Mouse (Mus musculus): Measurements from ENCODE around the gene Pdzd9. TPM values are rescaled to one million over a fixed set of nuclear protein-coding genes. Genes with fewer than 3 reads are reported as not detected.

Gene Pdzd9
- polyA plus RNA-seq, 1 experiment = 0.11 TPM

GRCm38 (mm10) chr7:120677001-120677643, 7.0 kb upstream of the Pdzd9 start, which contains the start of gene Mosmo:
Mosmo (plus strand) TSS chr7:120677618.
- peaks cover 54% of the 10 kb centered on the region for H3K79me2 ChIP-seq (ENCODE audit: control insufficient read depth, insufficient read depth)
- no peaks in the 10 kb centered on the region for H3K36me3 ChIP-seq (ENCODE audit: control insufficient read depth, insufficient read depth)
- peaks cover 42% of the 10 kb centered on the region for H3K79me3 ChIP-seq (ENCODE audit: low read depth)
- no peaks in the 10 kb centered on the region for H3K27me3 ChIP-seq (ENCODE audit: control insufficient read depth, insufficient read depth, insufficient read length)
- no peak for TF ChIP-seq FOSL1 (IDR thresholded peaks at IDR 0.05; ENCODE audit: insufficient read depth, low read length, poor library complexity, severe bottlenecking)
- no peak for TF ChIP-seq MYOD1 (IDR thresholded peaks at IDR 0.05; ENCODE audit: control insufficient read depth, insufficient read length, low read depth)
- no peak for TF ChIP-seq CTCF (IDR thresholded peaks at IDR 0.05; ENCODE audit: control insufficient read depth, insufficient read depth, insufficient read length)
- no peak for TF ChIP-seq CEBPB (IDR thresholded peaks at IDR 0.05; ENCODE audit: low read depth)
- TF ChIP-seq MYOG (IDR thresholded peaks at IDR 0.05; ENCODE audit: control insufficient read depth, extremely low read depth, insufficient read length) = no peak
- no peak for TF ChIP-seq MAX (IDR thresholded peaks at IDR 0.05)
- peak within 1 kb of the TSS; percentile 90 for H3ac ChIP-seq (ENCODE audit: control insufficient read depth, insufficient read length, low read depth)
- peak within 1 kb of the TSS; percentile 49 for H3K4me3 ChIP-seq (ENCODE audit: insufficient read depth, poor library complexity, severe bottlenecking)

GRCm38 (mm10) chr7:120671271-120671670, 1.1 kb upstream of the Pdzd9 start:
- Histone ChIP-seq H3ac (ENCODE audit: control insufficient read depth, insufficient read length, low read depth) (no peak overlapping the region), H3K4me3 (ENCODE audit: insufficient read depth, poor library complexity, severe bottlenecking) (no peak overlapping the region), H3K27me3 (ENCODE audit: control insufficient read depth, insufficient read depth, insufficient read length) (no peaks in the 10 kb centered on the region), H3K79me2 (ENCODE audit: control insufficient read depth, insufficient read depth) (peaks cover under 1% of the 10 kb centered on the region), H3K36me3 (ENCODE audit: control insufficient read depth, insufficient read depth) (no peaks in the 10 kb centered on the region), H3K79me3 (ENCODE audit: low read depth) (no peaks in the 10 kb centered on the region)
- TF ChIP-seq USF1 (IDR thresholded peaks at IDR 0.05; ENCODE audit: low read depth) (no peak), FOSL1 (IDR thresholded peaks at IDR 0.05; ENCODE audit: insufficient read depth, low read length, poor library complexity, severe bottlenecking) (no peak)

GRCm38 (mm10) chr7:120662079-120662478, 8.1 kb downstream of the Pdzd9 start:
- no peaks in the 10 kb centered on the region for H3K79me2 ChIP-seq (ENCODE audit: control insufficient read depth, insufficient read depth)
- no peak overlapping the region for H3ac ChIP-seq (ENCODE audit: control insufficient read depth, insufficient read length, low read depth)
- no peak overlapping the region for H3K4me3 ChIP-seq (ENCODE audit: insufficient read depth, poor library complexity, severe bottlenecking)
- H3K79me3 ChIP-seq (ENCODE audit: low read depth) = no peaks in the 10 kb centered on the region
- no peaks in the 10 kb centered on the region for H3K27me3 ChIP-seq (ENCODE audit: control insufficient read depth, insufficient read depth, insufficient read length)
- H3K36me3 ChIP-seq (ENCODE audit: control insufficient read depth, insufficient read depth) = peaks cover 33% of the 10 kb centered on the region
- TF ChIP-seq CEBPB (IDR thresholded peaks at IDR 0.05; ENCODE audit: low read depth) = no peak
- TF ChIP-seq USF1 (IDR thresholded peaks at IDR 0.05; ENCODE audit: low read depth) = no peak
- no peak for TF ChIP-seq CTCF (IDR thresholded peaks at IDR 0.05; ENCODE audit: control insufficient read depth, insufficient read depth, insufficient read length)
- no peak for TF ChIP-seq MYOD1 (IDR thresholded peaks at IDR 0.05; ENCODE audit: control insufficient read depth, insufficient read length, low read depth)
- no peak for TF ChIP-seq MYOG (IDR thresholded peaks at IDR 0.05; ENCODE audit: control insufficient read depth, extremely low read depth, insufficient read length)
- no peak for TF ChIP-seq MAX (IDR thresholded peaks at IDR 0.05)
- TF ChIP-seq FOSL1 (IDR thresholded peaks at IDR 0.05; ENCODE audit: insufficient read depth, low read length, poor library complexity, severe bottlenecking) = no peak

GRCm38 (mm10) chr7:120647849-120648248, 22.3 kb downstream of the Pdzd9 start:
- H3K36me3 ChIP-seq (ENCODE audit: control insufficient read depth, insufficient read depth) = peaks cover 84% of the 10 kb centered on the region
- no peaks in the 10 kb centered on the region for H3K79me3 ChIP-seq (ENCODE audit: low read depth)
- no peaks in the 10 kb centered on the region for H3K27me3 ChIP-seq (ENCODE audit: control insufficient read depth, insufficient read depth, insufficient read length)
- TF ChIP-seq MYOD1 (IDR thresholded peaks at IDR 0.05; ENCODE audit: control insufficient read depth, insufficient read length, low read depth) (no peak), USF1 (IDR thresholded peaks at IDR 0.05; ENCODE audit: low read depth) (no peak), FOSL1 (IDR thresholded peaks at IDR 0.05; ENCODE audit: insufficient read depth, low read length, poor library complexity, severe bottlenecking) (no peak), MAX (IDR thresholded peaks at IDR 0.05) (no peak), CEBPB (IDR thresholded peaks at IDR 0.05; ENCODE audit: low read depth) (no peak), CTCF (IDR thresholded peaks at IDR 0.05; ENCODE audit: control insufficient read depth, insufficient read depth, insufficient read length) (no peak), MYOG (IDR thresholded peaks at IDR 0.05; ENCODE audit: control insufficient read depth, extremely low read depth, insufficient read length) (no peak)
- no peaks in the 10 kb centered on the region for H3K79me2 ChIP-seq (ENCODE audit: control insufficient read depth, insufficient read depth)
- no peak overlapping the region for H3K4me3 ChIP-seq (ENCODE audit: insufficient read depth, poor library complexity, severe bottlenecking)
- H3ac ChIP-seq (ENCODE audit: control insufficient read depth, insufficient read length, low read depth) = no peak overlapping the region

GRCm38 (mm10) chr7:120643217-120643616, 26.9 kb downstream of the Pdzd9 start:
- no peaks in the 10 kb centered on the region for H3K79me2 ChIP-seq (ENCODE audit: control insufficient read depth, insufficient read depth)
- no peak overlapping the region for H3ac ChIP-seq (ENCODE audit: control insufficient read depth, insufficient read length, low read depth)
- H3K79me3 ChIP-seq (ENCODE audit: low read depth) = no peaks in the 10 kb centered on the region
- H3K4me3 ChIP-seq (ENCODE audit: insufficient read depth, poor library complexity, severe bottlenecking) = no peak overlapping the region
- no peak for TF ChIP-seq CTCF (IDR thresholded peaks at IDR 0.05; ENCODE audit: control insufficient read depth, insufficient read depth, insufficient read length)
- no peak for TF ChIP-seq MYOG (IDR thresholded peaks at IDR 0.05; ENCODE audit: control insufficient read depth, extremely low read depth, insufficient read length)
- H3K36me3 ChIP-seq (ENCODE audit: control insufficient read depth, insufficient read depth) = peaks cover 70% of the 10 kb centered on the region
- no peaks in the 10 kb centered on the region for H3K27me3 ChIP-seq (ENCODE audit: control insufficient read depth, insufficient read depth, insufficient read length)

- TF ChIP-seq MYOD1 (IDR thresholded peaks at IDR 0.05; ENCODE audit: control insufficient read depth, insufficient read length, low read depth) (no peak), CTCF (IDR thresholded peaks at IDR 0.05; ENCODE audit: control insufficient read depth, insufficient read depth, insufficient read length) (no peak), USF1 (IDR thresholded peaks at IDR 0.05; ENCODE audit: low read depth) (no peak), MAX (IDR thresholded peaks at IDR 0.05) (no peak), MYOG (IDR thresholded peaks at IDR 0.05; ENCODE audit: control insufficient read depth, extremely low read depth, insufficient read length) (no peak), CEBPB (IDR thresholded peaks at IDR 0.05; ENCODE audit: low read depth) (no peak), FOSL1 (IDR thresholded peaks at IDR 0.05; ENCODE audit: insufficient read depth, low read length, poor library complexity, severe bottlenecking) (no peak)
- Histone ChIP-seq H3K79me2 (ENCODE audit: control insufficient read depth, insufficient read depth) (peaks cover 28% of the 10 kb centered on the region), H3K36me3 (ENCODE audit: control insufficient read depth, insufficient read depth) (peaks cover 28% of the 10 kb centered on the region), H3K27me3 (ENCODE audit: control insufficient read depth, insufficient read depth, insufficient read length) (no peaks in the 10 kb centered on the region), H3K79me3 (ENCODE audit: low read depth) (peaks cover 22% of the 10 kb centered on the region), H3K4me3 (ENCODE audit: insufficient read depth, poor library complexity, severe bottlenecking) (peak overlapping the region; percentile 72), H3ac (ENCODE audit: control insufficient read depth, insufficient read length, low read depth) (peak overlapping the region; percentile 94)
Observed at GRCm38 (mm10) chr7:120635821-120636220, 34.3 kb downstream of the Pdzd9 start.
